Mouse (Mus musculus) inflammation-experienced regulatory T-cells, adult 6 months (primary cell): ENCODE results near the gene Agap3. TPM values are rescaled to one million over a fixed set of nuclear protein-coding genes. Genes with fewer than 3 reads are reported as not detected.

Experiments
- ATAC-seq: one replicate; pipeline ENCODE4 v1.8.0; 2017
- polyA plus RNA-seq, 3 experiments: library from polyadenylated mRNA; unstranded; fragments of 100-300 nt; shearing (Covaris generic); gene quantifications; one replicate each; pipeline ENCODE4 v1.2.1; 2017

Gene Agap3
- polyA plus RNA-seq, 3 experiments from 2014 or later: 5.4 to 9.7 (median 7.5) TPM

GRCm38 (mm10) chr5:24433993-24434392 lies 18.0 kb upstream of the Agap3 start:
- ATAC-seq: no peak

- ATAC-seq: no peak
Measured at GRCm38 (mm10) chr5:24441187-24441586, 10.8 kb upstream of the Agap3 start.

- ATAC-seq: no peak
Measured at GRCm38 (mm10) chr5:24442029-24442428, 9.9 kb upstream of the Agap3 start.

GRCm38 (mm10) chr5:24443204-24443603 lies 8.8 kb upstream of the Agap3 start:
- no peak for ATAC-seq

- no peak for ATAC-seq
Measured at GRCm38 (mm10) chr5:24443927-24444326, 8.1 kb upstream of the Agap3 start.

- peak; percentile 74 for ATAC-seq
Measured at GRCm38 (mm10) chr5:24444746-24445427, 7.1 kb upstream of the Agap3 start, which contains the start of gene Fastk. Gene Fastk (minus strand): TSS chr5:24445287.

GRCm38 (mm10) chr5:24445428-24446080 lies 6.4 kb upstream of the Agap3 start:
- no peak for ATAC-seq

GRCm38 (mm10) chr5:24446630-24447029 lies 5.3 kb upstream of the Agap3 start:
- no peak for ATAC-seq

GRCm38 (mm10) chr5:24447624-24448298 lies 4.2 kb upstream of the Agap3 start, which contains the start of gene Tmub1:
Gene Tmub1 (minus strand): TSS chr5:24447854.
- peak; percentile 68 for ATAC-seq

GRCm38 (mm10) chr5:24451264-24452029 lies 530 bp upstream of the Agap3 start:
- peak; percentile 71 for ATAC-seq

- peak; percentile 4 for ATAC-seq
Measured at GRCm38 (mm10) chr5:24452691-24453233, 785 bp downstream of the Agap3 start.

- ATAC-seq: no peak
Measured at GRCm38 (mm10) chr5:24453283-24453984, 1.5 kb downstream of the Agap3 start.

- ATAC-seq: no peak
Measured at GRCm38 (mm10) chr5:24453985-24454303, 2.0 kb downstream of the Agap3 start.

GRCm38 (mm10) chr5:24455076-24455475 lies 3.1 kb downstream of the Agap3 start:
- no peak for ATAC-seq

- ATAC-seq: no peak
Measured at GRCm38 (mm10) chr5:24455613-24456012, 3.6 kb downstream of the Agap3 start.

GRCm38 (mm10) chr5:24466762-24467161 lies 14.8 kb downstream of the Agap3 start:
- ATAC-seq: no peak

GRCm38 (mm10) chr5:24470600-24470999 lies 18.6 kb downstream of the Agap3 start:
- peak; percentile 67 for ATAC-seq

- no peak for ATAC-seq
Measured at GRCm38 (mm10) chr5:24472884-24473619, 21.1 kb downstream of the Agap3 start.

- ATAC-seq: no peak
Measured at GRCm38 (mm10) chr5:24474025-24474722, 22.2 kb downstream of the Agap3 start.

- peak; percentile 67 for ATAC-seq
Measured at GRCm38 (mm10) chr5:24474723-24475261, 22.8 kb downstream of the Agap3 start.
